Mouse (Mus musculus) heart, adult 2 months (tissue): ENCODE measurements at regions not wholly inside any gene's neighbourhood (a gene's known extent, or its start where the extent isn't known, plus 50 kb on each side); places are given as distances from the start of the nearest gene placed in this dataset.

Source experiments
- CTCF ChIP-seq: fragments of 200-600 bp; IDR thresholded peaks from 2 replicates; pipeline ENCODE4 v1.8.1; 2022; ENCODE audit warnings: antibody characterized with exemption, mild to moderate bottlenecking, moderate library complexity
- EP300 ChIP-seq: fragments of 200-500 bp; IDR thresholded peaks from 2 replicates; pipeline ENCODE4 v1.6.1; 2011; ENCODE audit warnings: low read depth, low read length, control low read depth; ENCODE audit not compliant: insufficient read depth
- POLR2A ChIP-seq: fragments of 200-500 bp; IDR thresholded peaks from 2 replicates; pipeline ENCODE4 v1.6.1; 2011; ENCODE audit warnings: mild to moderate bottlenecking, low read depth, low read length, control low read depth; ENCODE audit not compliant: insufficient read depth

- TF ChIP-seq CTCF (no peak), POLR2A (no peak), EP300 (no peak)
These were observed 994.6 kb downstream of the Pcdh7 start for GRCm38 (mm10) chr5:58712381-58712780.
